Mouse (Mus musculus): ENCODE measurements at regions not wholly inside any gene's neighbourhood (a gene's known extent, or its start where the extent isn't known, plus 50 kb on each side); places are given as distances from the start of the nearest gene placed in this dataset.

DNA sequence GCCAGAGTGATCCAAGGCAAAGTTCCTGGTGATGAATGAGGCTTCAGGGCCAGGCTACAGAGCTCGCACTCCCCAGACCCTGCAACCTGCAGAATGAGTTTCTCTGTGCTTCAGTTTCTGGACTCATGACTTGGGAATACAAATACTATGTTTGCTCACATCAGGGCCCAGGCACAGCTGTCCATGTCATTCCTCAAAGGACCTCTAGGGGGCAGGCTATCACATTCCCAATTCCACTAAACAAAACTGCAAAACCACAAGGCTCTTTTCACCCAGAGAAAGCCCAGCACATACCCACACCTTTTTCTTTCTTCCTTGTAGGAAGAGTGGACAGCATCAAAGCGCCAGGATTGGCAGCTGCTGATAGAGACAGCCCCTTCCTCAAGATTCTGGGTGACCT is 153.7 kb upstream of the Kazn start:
- no peak overlapping the region for H3K27ac ChIP-seq (ENCODE audit: insufficient read depth, low read depth, low read length)
- no peaks in the 10 kb centered on the region for H3K4me1 ChIP-seq (ENCODE audit: control insufficient read depth, insufficient read depth, low read length)
- TF ChIP-seq POLR2A (IDR thresholded peaks at IDR 0.05; ENCODE audit: borderline replicate concordance, low read depth, low read length) (no peak), CTCF (IDR thresholded peaks at IDR 0.05; ENCODE audit: low read depth, low read length) (no peak)
- no peak overlapping the region for H3K4me3 ChIP-seq (ENCODE audit: insufficient read depth, low read length)

DNA sequence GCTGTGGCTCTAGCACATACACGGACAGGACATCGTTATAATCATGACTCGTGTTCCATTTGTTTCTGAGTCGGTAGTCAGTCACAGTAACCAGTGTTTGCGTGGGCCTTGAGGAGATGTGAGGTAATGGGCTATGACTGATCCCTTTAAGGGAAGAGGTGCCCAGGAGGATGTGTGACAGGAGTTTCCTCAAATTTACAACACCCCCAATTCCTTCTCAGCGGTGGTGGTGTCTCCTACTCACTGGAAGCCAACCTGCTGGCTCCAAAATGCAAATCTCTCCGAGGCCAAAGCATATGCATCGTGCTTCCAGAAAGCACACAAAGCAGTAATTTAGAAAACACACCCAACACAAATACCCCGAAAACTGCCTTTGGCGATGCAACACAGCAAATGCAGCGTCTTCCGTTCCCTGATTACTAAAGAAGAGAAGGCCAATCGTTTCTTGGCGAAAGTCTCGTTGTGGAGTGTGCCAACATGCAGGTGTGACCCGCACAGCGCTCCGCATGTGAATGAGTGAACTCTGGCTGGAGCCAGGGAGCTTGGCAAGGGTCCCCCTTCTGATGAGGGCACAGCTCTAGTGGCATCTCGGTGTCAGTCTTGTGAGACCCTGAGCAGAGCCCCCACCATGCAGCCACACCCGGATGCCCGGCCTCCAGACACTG is 151.5 kb upstream of the Kazn start:
- no peak overlapping the region for H3K4me3 ChIP-seq (ENCODE audit: insufficient read depth, low read length)
- H3K27ac ChIP-seq (ENCODE audit: insufficient read depth, low read depth, low read length), result no peak overlapping the region
- TF ChIP-seq CTCF (IDR thresholded peaks at IDR 0.05; ENCODE audit: low read depth, low read length), result no peak
- no peak for TF ChIP-seq POLR2A (IDR thresholded peaks at IDR 0.05; ENCODE audit: borderline replicate concordance, low read depth, low read length)
- no peaks in the 10 kb centered on the region for H3K4me1 ChIP-seq (ENCODE audit: control insufficient read depth, insufficient read depth, low read length)

DNA sequence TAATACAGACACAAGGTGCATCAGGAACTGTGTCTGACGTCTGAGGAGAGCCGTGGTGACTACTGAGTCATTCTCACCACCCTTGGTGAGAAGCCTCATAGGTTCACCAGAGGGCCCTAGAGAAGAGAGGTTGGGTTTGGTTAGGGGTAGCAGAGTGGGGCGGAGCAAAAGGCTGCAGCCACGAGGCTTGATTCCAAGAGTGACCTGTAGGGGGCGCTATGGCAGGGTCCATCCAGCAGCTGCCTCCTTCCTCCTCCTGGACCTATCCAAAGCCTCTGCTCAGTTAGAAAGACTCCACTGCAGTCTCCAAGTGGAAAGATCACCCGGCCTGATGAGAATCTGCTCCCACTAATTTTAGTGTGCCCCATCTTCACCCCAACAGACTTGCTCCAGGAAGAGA is 149.3 kb upstream of the Kazn start:
- no peak overlapping the region for H3K27ac ChIP-seq (ENCODE audit: insufficient read depth, low read depth, low read length)
- TF ChIP-seq POLR2A (IDR thresholded peaks at IDR 0.05; ENCODE audit: borderline replicate concordance, low read depth, low read length), result no peak
- no peak for TF ChIP-seq CTCF (IDR thresholded peaks at IDR 0.05; ENCODE audit: low read depth, low read length)

DNA sequence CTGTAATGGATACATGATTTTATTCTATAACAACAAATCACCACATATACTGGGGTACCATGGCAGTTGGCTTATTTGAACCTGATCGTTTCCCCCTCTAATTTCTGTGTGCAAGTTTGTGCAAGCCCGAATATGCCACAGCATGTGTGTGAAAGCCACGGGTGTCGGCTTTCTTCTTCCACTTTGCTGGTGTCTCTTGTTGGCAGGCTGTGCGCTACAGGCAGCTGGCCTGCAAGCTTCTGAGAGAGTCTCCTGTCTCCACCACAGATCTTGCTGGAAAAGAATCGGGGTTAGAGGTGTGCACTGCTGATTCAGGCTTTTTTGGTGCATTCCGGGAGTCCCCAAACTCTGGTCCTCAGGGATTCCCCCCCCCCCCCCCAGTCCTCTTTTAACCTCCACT is 142.0 kb upstream of the Kazn start:
- Histone ChIP-seq H3K4me1 (ENCODE audit: control insufficient read depth, insufficient read depth, low read length) (no peaks in the 10 kb centered on the region), H3K4me3 (ENCODE audit: insufficient read depth, low read length) (no peak overlapping the region), H3K27ac (ENCODE audit: insufficient read depth, low read depth, low read length) (no peak overlapping the region)
- TF ChIP-seq CTCF (IDR thresholded peaks at IDR 0.05; ENCODE audit: low read depth, low read length) (no peak), POLR2A (IDR thresholded peaks at IDR 0.05; ENCODE audit: borderline replicate concordance, low read depth, low read length) (no peak)

More for the DNA sequence above, 149.3 kb upstream of the Kazn start:
- Histone ChIP-seq H3K4me3 (ENCODE audit: insufficient read depth, low read length) (no peak overlapping the region), H3K4me1 (ENCODE audit: control insufficient read depth, insufficient read depth, low read length) (no peaks in the 10 kb centered on the region)

DNA sequence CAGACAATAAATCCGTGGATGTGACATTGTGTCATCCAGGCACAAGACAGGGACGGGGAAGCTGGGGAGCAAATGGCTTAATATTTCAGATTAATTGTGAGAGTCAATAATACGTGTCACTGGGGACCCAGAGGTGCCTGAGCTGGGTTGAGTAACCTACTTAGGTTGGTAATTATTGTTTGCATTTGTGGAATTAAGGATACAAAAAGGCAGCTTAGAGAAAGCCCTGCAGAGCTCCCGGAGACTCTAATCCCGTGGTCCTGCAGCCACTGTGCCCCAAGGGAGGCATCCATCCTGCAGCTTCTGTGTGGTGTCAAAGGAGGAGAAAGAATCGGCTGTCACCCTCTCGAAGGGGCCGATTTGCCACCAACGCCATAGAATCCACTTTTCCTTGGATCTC is 139.3 kb upstream of the Kazn start:
- no peaks in the 10 kb centered on the region for H3K4me1 ChIP-seq (ENCODE audit: control insufficient read depth, insufficient read depth, low read length)
- no peak overlapping the region for H3K27ac ChIP-seq (ENCODE audit: insufficient read depth, low read depth, low read length)
- H3K4me3 ChIP-seq (ENCODE audit: insufficient read depth, low read length), result no peak overlapping the region
- TF ChIP-seq CTCF (IDR thresholded peaks at IDR 0.05; ENCODE audit: low read depth, low read length) (no peak), POLR2A (IDR thresholded peaks at IDR 0.05; ENCODE audit: borderline replicate concordance, low read depth, low read length) (no peak)

DNA sequence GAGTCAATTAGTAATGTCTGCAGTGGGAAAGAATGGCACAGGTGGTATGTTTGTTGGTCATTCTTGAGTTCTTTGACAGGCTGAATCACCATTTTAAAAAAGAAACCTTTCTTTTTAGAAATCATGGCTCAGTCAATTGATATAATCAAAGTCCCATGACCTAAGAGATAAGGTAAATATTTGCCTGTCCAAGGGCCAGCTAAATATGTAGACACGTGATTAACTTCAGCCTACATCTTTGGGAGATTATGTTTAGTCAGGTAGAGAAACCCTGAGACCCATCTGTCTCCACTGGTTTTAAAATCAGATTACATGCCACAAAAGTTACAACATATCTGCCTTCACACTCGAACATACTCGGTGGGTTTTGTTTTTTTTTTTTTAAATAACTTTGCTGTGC is 128.6 kb upstream of the Kazn start:
- H3K4me3 ChIP-seq (ENCODE audit: insufficient read depth, low read length), result no peak overlapping the region
- TF ChIP-seq CTCF (IDR thresholded peaks at IDR 0.05; ENCODE audit: low read depth, low read length) (no peak), POLR2A (IDR thresholded peaks at IDR 0.05; ENCODE audit: borderline replicate concordance, low read depth, low read length) (no peak)
- H3K4me1 ChIP-seq (ENCODE audit: control insufficient read depth, insufficient read depth, low read length), result no peaks in the 10 kb centered on the region
- H3K27ac ChIP-seq (ENCODE audit: insufficient read depth, low read depth, low read length), result no peak overlapping the region

DNA sequence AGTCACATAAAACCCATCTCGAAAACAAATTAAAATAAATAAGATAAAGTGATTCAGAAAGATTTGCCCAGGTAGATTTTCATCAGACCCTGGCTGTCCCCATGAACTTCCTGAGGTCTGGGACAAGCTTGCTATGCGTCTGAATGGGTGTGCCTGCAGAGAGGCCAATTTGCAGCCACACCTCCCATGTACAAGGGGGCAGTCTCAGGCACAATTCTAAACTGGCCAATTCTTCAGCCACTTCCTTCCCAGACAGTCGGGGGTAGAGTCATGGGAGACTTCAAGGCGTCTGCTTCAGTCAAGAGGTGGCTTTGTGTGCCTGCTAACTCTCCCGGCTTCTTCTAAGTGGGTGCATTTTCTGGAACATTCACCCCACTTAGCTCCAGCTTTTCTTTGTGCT is 122.9 kb upstream of the Kazn start:
- Histone ChIP-seq H3K27ac (ENCODE audit: insufficient read depth, low read depth, low read length) (no peak overlapping the region), H3K4me1 (ENCODE audit: control insufficient read depth, insufficient read depth, low read length) (no peaks in the 10 kb centered on the region), H3K4me3 (ENCODE audit: insufficient read depth, low read length) (no peak overlapping the region)
- no peak for TF ChIP-seq CTCF (IDR thresholded peaks at IDR 0.05; ENCODE audit: low read depth, low read length)
- no peak for TF ChIP-seq POLR2A (IDR thresholded peaks at IDR 0.05; ENCODE audit: borderline replicate concordance, low read depth, low read length)

DNA sequence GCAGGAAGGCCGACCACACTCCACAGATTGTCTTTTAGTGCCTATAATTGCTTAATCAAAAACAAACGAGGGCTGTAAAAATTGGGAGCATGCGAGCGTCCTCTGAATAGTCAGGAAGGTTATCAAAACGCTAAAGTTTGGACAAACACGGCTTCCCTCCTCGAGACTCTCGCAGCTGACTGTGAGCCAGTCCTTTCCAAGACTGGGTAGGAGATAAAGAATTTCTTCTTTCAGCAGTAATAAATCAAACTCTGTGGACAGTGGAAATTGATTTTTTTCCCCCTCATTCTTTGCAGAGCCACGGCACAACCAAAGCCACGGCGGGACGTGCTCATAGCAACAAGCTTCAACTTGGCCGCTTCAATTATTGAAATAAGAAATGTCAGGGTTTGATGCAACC is 119.7 kb upstream of the Kazn start:
- H3K4me3 ChIP-seq (ENCODE audit: insufficient read depth, low read length), result no peak overlapping the region
- no peak for TF ChIP-seq CTCF (IDR thresholded peaks at IDR 0.05; ENCODE audit: low read depth, low read length)
- TF ChIP-seq POLR2A (IDR thresholded peaks at IDR 0.05; ENCODE audit: borderline replicate concordance, low read depth, low read length), result no peak
- no peaks in the 10 kb centered on the region for H3K4me1 ChIP-seq (ENCODE audit: control insufficient read depth, insufficient read depth, low read length)
- no peak overlapping the region for H3K27ac ChIP-seq (ENCODE audit: insufficient read depth, low read depth, low read length)

DNA sequence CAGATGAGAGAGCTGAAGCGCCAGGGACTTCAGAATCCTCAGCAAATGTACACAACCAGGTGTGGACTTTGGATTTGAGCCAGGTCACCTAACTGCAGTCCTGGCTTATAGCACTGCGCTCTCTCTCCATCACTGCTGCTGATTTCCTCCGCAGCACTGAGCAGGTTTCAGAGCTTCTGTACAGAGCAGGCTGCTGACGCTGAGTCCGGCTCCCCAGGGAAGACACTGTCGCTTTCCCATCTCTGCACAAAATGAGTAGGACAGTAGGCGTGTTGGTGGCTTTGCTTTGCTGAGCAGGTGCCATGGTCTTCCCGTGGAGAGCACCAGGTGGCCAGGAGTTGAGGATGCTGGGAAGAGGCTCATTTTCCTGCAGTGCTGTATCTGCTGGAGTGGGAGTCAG is 116.2 kb upstream of the Kazn start:
- no peak for TF ChIP-seq CTCF (IDR thresholded peaks at IDR 0.05; ENCODE audit: low read depth, low read length)
- TF ChIP-seq POLR2A (IDR thresholded peaks at IDR 0.05; ENCODE audit: borderline replicate concordance, low read depth, low read length), result no peak
- Histone ChIP-seq H3K27ac (ENCODE audit: insufficient read depth, low read depth, low read length) (no peak overlapping the region), H3K4me3 (ENCODE audit: insufficient read depth, low read length) (no peak overlapping the region), H3K4me1 (ENCODE audit: control insufficient read depth, insufficient read depth, low read length) (no peaks in the 10 kb centered on the region)

DNA sequence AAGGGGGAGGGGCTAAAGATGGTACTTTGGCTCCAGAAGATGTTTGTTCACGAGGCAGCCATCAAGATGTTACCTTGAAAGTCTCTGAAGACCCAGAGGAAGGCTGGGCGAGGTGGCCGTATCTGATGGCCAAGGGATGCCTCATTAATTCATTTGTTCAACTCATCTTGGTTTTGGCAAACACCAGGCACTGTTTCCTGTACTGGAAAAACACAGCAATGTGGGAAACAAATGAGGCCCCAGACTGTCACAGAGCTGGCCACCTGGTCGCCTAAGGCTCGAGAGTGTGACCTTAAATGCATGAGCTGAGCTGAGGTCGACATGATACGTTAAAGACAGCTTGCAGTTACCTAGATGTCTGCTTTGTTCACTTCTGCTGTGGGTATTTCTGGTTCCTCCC is 114.3 kb upstream of the Kazn start:
- TF ChIP-seq POLR2A (IDR thresholded peaks at IDR 0.05; ENCODE audit: borderline replicate concordance, low read depth, low read length) (no peak), CTCF (IDR thresholded peaks at IDR 0.05; ENCODE audit: low read depth, low read length) (no peak)

DNA sequence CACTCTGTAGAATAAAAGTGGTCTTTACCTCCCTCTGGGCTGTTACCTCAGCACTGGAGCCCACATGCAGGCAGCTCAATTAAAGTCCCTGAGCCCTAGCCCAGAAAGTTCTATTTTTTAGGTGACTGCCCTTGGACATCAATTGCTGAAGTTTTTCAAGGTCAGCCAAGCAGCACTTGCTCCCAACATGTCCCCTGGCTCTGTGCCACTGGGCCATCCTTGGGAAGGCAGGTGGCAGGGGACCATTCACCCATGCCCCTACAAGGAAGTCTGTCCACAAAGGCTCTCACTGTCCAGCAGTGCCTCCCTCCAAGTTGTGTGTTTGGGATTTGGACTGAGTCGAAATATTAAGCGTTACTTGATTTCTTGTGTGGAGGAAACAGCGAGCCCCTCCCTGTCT is 112.6 kb upstream of the Kazn start:
- no peak overlapping the region for H3K4me3 ChIP-seq (ENCODE audit: insufficient read depth, low read length)
- H3K27ac ChIP-seq (ENCODE audit: insufficient read depth, low read depth, low read length), result no peak overlapping the region
- no peaks in the 10 kb centered on the region for H3K4me1 ChIP-seq (ENCODE audit: control insufficient read depth, insufficient read depth, low read length)
- TF ChIP-seq POLR2A (IDR thresholded peaks at IDR 0.05; ENCODE audit: borderline replicate concordance, low read depth, low read length) (no peak), CTCF (IDR thresholded peaks at IDR 0.05; ENCODE audit: low read depth, low read length) (no peak)

More for the DNA sequence above, 114.3 kb upstream of the Kazn start:
- no peaks in the 10 kb centered on the region for H3K4me1 ChIP-seq (ENCODE audit: control insufficient read depth, insufficient read depth, low read length)
- H3K27ac ChIP-seq (ENCODE audit: insufficient read depth, low read depth, low read length), result no peak overlapping the region
- no peak overlapping the region for H3K4me3 ChIP-seq (ENCODE audit: insufficient read depth, low read length)
